Mouse (Mus musculus): ENCODE measurements at regions not wholly inside any gene's neighbourhood (a gene's known extent, or its start where the extent isn't known, plus 50 kb on each side); places are given as distances from the start of the nearest gene placed in this dataset.

GRCm38 (mm10) chr6:117596166-117596840 is 244.7 kb upstream of the Zfp637 start:
- no peak overlapping the region for H3K4me2 ChIP-seq (ENCODE audit: low read length)
- no peak for ATAC-seq (replicated peaks; ENCODE audit: low FRiP score, low read depth)
- H3K4me3 ChIP-seq (replicated peaks; ENCODE audit: low read depth, low read length) = no peak overlapping the region
- H3K27ac ChIP-seq = no peak overlapping the region
- H3K4me1 ChIP-seq (replicated peaks; ENCODE audit: insufficient read depth, low read length) = no peaks in the 10 kb centered on the region
- DNase-seq (ENCODE audit: low spot score) = no peak
- H3K9ac ChIP-seq (ENCODE audit: low read depth, low read length) = no peak overlapping the region
- H3K27me3 ChIP-seq (ENCODE audit: insufficient read depth, low read length) = no peaks in the 10 kb centered on the region
- 60% methylated on average over 8 of the region's 8 CpGs for WGBS
- no peak for TF ChIP-seq CTCF (IDR thresholded peaks at IDR 0.05; ENCODE audit: low read depth)
- H3K36me3 ChIP-seq (ENCODE audit: insufficient read depth, low read length) = no peaks in the 10 kb centered on the region
- no peaks in the 10 kb centered on the region for H3K9me3 ChIP-seq (replicated peaks; ENCODE audit: low read length)

GRCm38 (mm10) chr6:117604834-117605233 is 236.1 kb upstream of the Zfp637 start:
- Histone ChIP-seq H3K9ac (ENCODE audit: low read depth, low read length) (no peak overlapping the region), H3K27me3 (ENCODE audit: insufficient read depth, low read length) (no peaks in the 10 kb centered on the region), H3K4me2 (ENCODE audit: low read length) (no peak overlapping the region), H3K4me1 (replicated peaks; ENCODE audit: insufficient read depth, low read length) (no peaks in the 10 kb centered on the region), H3K9me3 (replicated peaks; ENCODE audit: low read length) (no peaks in the 10 kb centered on the region), H3K4me3 (replicated peaks; ENCODE audit: low read depth, low read length) (no peak overlapping the region), H3K36me3 (ENCODE audit: insufficient read depth, low read length) (no peaks in the 10 kb centered on the region), H3K27ac (no peak overlapping the region)
- 75% methylated on average over 2 of the region's 2 CpGs for WGBS
- TF ChIP-seq CTCF (IDR thresholded peaks at IDR 0.05; ENCODE audit: low read depth) = no peak
- DNase-seq (ENCODE audit: low spot score) (no peak), ATAC-seq (replicated peaks; ENCODE audit: low FRiP score, low read depth) (peak; percentile 79)

GRCm38 (mm10) chr6:117605685-117606084 is 235.3 kb upstream of the Zfp637 start:
- Histone ChIP-seq H3K4me3 (replicated peaks; ENCODE audit: low read depth, low read length) (no peak overlapping the region), H3K27ac (no peak overlapping the region), H3K27me3 (ENCODE audit: insufficient read depth, low read length) (no peaks in the 10 kb centered on the region), H3K4me2 (ENCODE audit: low read length) (no peak overlapping the region), H3K36me3 (ENCODE audit: insufficient read depth, low read length) (no peaks in the 10 kb centered on the region), H3K9me3 (replicated peaks; ENCODE audit: low read length) (no peaks in the 10 kb centered on the region), H3K9ac (ENCODE audit: low read depth, low read length) (no peak overlapping the region), H3K4me1 (replicated peaks; ENCODE audit: insufficient read depth, low read length) (no peaks in the 10 kb centered on the region)
- WGBS = 48% methylated on average over 4 of the region's 4 CpGs
- TF ChIP-seq CTCF (IDR thresholded peaks at IDR 0.05; ENCODE audit: low read depth) = no peak
- ATAC-seq (replicated peaks; ENCODE audit: low FRiP score, low read depth) = no peak
- DNase-seq (ENCODE audit: low spot score) = no peak

GRCm38 (mm10) chr6:117606211-117606610 is 234.8 kb upstream of the Zfp637 start:
- H3K27ac ChIP-seq = no peak overlapping the region
- H3K4me1 ChIP-seq (replicated peaks; ENCODE audit: insufficient read depth, low read length) = no peaks in the 10 kb centered on the region
- no peak for ATAC-seq (replicated peaks; ENCODE audit: low FRiP score, low read depth)
- no peak for DNase-seq (ENCODE audit: low spot score)
- WGBS = 84% methylated on average over 6 of the region's 6 CpGs
- no peak for TF ChIP-seq CTCF (IDR thresholded peaks at IDR 0.05; ENCODE audit: low read depth)
- H3K9ac ChIP-seq (ENCODE audit: low read depth, low read length) = no peak overlapping the region
- no peaks in the 10 kb centered on the region for H3K36me3 ChIP-seq (ENCODE audit: insufficient read depth, low read length)
- no peak overlapping the region for H3K4me2 ChIP-seq (ENCODE audit: low read length)
- no peak overlapping the region for H3K4me3 ChIP-seq (replicated peaks; ENCODE audit: low read depth, low read length)
- H3K9me3 ChIP-seq (replicated peaks; ENCODE audit: low read length) = no peaks in the 10 kb centered on the region
- H3K27me3 ChIP-seq (ENCODE audit: insufficient read depth, low read length) = no peaks in the 10 kb centered on the region

- H3K36me3 ChIP-seq (ENCODE audit: insufficient read depth, low read length) = no peaks in the 10 kb centered on the region
- H3K9me3 ChIP-seq (replicated peaks; ENCODE audit: low read length) = no peaks in the 10 kb centered on the region
- H3K4me2 ChIP-seq (ENCODE audit: low read length) = no peak overlapping the region
- WGBS = 49% methylated on average over 5 of the region's 5 CpGs
- no peaks in the 10 kb centered on the region for H3K4me1 ChIP-seq (replicated peaks; ENCODE audit: insufficient read depth, low read length)
- no peaks in the 10 kb centered on the region for H3K27me3 ChIP-seq (ENCODE audit: insufficient read depth, low read length)
- ATAC-seq (replicated peaks; ENCODE audit: low FRiP score, low read depth) (no peak), DNase-seq (ENCODE audit: low spot score) (no peak)
- H3K4me3 ChIP-seq (replicated peaks; ENCODE audit: low read depth, low read length) = no peak overlapping the region
- no peak for TF ChIP-seq CTCF (IDR thresholded peaks at IDR 0.05; ENCODE audit: low read depth)
- H3K27ac ChIP-seq = no peak overlapping the region
- no peak overlapping the region for H3K9ac ChIP-seq (ENCODE audit: low read depth, low read length)
These were observed 234.0 kb upstream of the Zfp637 start for GRCm38 (mm10) chr6:117607023-117607422.

DNA sequence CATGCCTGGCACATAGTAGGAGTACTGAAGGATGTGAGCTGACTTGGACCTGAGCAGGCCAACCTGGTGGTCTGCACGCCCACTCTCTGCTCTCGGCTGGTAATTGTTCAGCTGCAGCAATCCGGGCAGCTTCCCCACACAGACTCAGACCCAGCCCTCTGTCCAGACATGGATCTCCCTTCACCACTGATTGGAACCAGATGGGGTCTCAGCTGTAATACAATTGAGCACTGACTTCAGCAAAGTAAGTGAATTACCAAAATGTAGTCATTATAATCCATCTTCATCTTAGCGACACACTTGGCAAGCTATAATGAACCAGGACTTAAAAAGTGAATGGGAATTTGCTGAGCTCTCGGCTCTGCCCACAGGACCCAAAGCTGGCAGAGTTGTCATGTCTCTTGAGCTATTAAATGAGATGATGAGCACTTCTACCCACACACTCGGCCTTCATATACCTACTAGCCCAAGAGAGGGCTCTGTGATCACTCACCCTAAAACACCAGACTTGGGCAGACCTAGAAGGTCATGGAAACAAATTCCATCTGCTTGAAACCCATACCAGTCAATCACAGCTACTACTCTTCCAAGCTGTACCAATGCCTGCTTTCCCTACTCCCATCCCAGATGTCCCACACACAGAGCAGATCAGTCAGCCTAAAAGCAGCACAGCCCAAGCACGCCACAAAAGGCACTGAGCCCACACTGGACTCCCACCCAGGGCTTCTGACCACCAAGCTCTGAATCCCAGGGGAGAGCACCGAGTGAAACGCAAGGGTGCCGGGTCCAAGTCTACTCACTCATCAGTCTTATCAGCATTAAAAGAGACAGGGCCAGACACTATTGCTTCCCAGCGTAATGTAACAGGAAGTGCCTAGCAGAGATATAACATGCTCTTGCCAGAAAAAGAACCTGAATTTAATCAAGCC is 231.2 kb upstream of the Zfp637 start:
- H3K9ac ChIP-seq (ENCODE audit: low read depth, low read length) = no peak overlapping the region
- TF ChIP-seq CTCF (IDR thresholded peaks at IDR 0.05; ENCODE audit: low read depth) = no peak
- no peaks in the 10 kb centered on the region for H3K27me3 ChIP-seq (ENCODE audit: insufficient read depth, low read length)
- H3K4me1 ChIP-seq (replicated peaks; ENCODE audit: insufficient read depth, low read length) = 0 out of 2 replicates have a peak, but pooled peaks cover 5% of the 10 kb centered on the region
- no peak for ATAC-seq (replicated peaks; ENCODE audit: low FRiP score, low read depth)
- H3K27ac ChIP-seq = no peak overlapping the region
- H3K4me3 ChIP-seq (replicated peaks; ENCODE audit: low read depth, low read length) = no peak overlapping the region
- H3K9me3 ChIP-seq (replicated peaks; ENCODE audit: low read length) = no peaks in the 10 kb centered on the region
- no peak overlapping the region for H3K4me2 ChIP-seq (ENCODE audit: low read length)
- peak; percentile 36 for DNase-seq (ENCODE audit: low spot score)
- 59% methylated on average over 11 of the region's 11 CpGs for WGBS
- H3K36me3 ChIP-seq (ENCODE audit: insufficient read depth, low read length) = no peaks in the 10 kb centered on the region
